Mouse (Mus musculus): ENCODE results near the gene Ndufa13. TPM values are rescaled to one million over a fixed set of nuclear protein-coding genes. Genes with fewer than 3 reads are reported as not detected.
A peak's percentile ranks its signal among the peaks of the same experiment; 100 is the strongest.

Gene Ndufa13
- polyA plus RNA-seq, 2 experiments, result 97.4 to 190 TPM

GRCm38 (mm10) chr8:69874155-69874554 lies 28.2 kb downstream of the Ndufa13 start:
- Histone ChIP-seq H3K36me3 (ENCODE audit: control insufficient read depth, insufficient read depth, low read length) (no peaks in the 10 kb centered on the region), H3K27ac (replicated peaks; ENCODE audit: low read depth, low read length) (no peak overlapping the region), H3K4me2 (replicated peaks; ENCODE audit: low read depth, low read length, severe bottlenecking) (no peak overlapping the region), H3K27me3 (ENCODE audit: control insufficient read depth, insufficient read depth, low read length) (no peaks in the 10 kb centered on the region), H3K9me3 (ENCODE audit: control insufficient read depth, low read length) (no peaks in the 10 kb centered on the region), H3K9ac (ENCODE audit: low read depth, low read length, severe bottlenecking) (no peak overlapping the region), H3K4me3 (replicated peaks; ENCODE audit: low read length) (no peak overlapping the region), H3K4me1 (ENCODE audit: control insufficient read depth, insufficient read depth, low read length) (no peaks in the 10 kb centered on the region)
- DNase-seq (ENCODE audit: low spot score) (peak; percentile 59), ATAC-seq (ENCODE audit: low FRiP score, low read depth) (no peak)
- no peak for TF ChIP-seq POLR2A (IDR thresholded peaks at IDR 0.05; ENCODE audit: borderline replicate concordance, extremely low read depth, insufficient read depth, insufficient read length)
- WGBS, result 9% methylated on average over 9 of the region's 9 CpGs

GRCm38 (mm10) chr8:69870907-69871306 lies 31.5 kb downstream of the Ndufa13 start:
- Histone ChIP-seq H3K9ac (ENCODE audit: low read depth, low read length, severe bottlenecking) (no peak overlapping the region), H3K27me3 (ENCODE audit: control insufficient read depth, insufficient read depth, low read length) (no peaks in the 10 kb centered on the region), H3K4me2 (replicated peaks; ENCODE audit: low read depth, low read length, severe bottlenecking) (no peak overlapping the region), H3K4me1 (ENCODE audit: control insufficient read depth, insufficient read depth, low read length) (no peaks in the 10 kb centered on the region), H3K36me3 (ENCODE audit: control insufficient read depth, insufficient read depth, low read length) (no peaks in the 10 kb centered on the region), H3K4me3 (replicated peaks; ENCODE audit: low read length) (no peak overlapping the region), H3K9me3 (ENCODE audit: control insufficient read depth, low read length) (no peaks in the 10 kb centered on the region), H3K27ac (replicated peaks; ENCODE audit: low read depth, low read length) (no peak overlapping the region)
- no peak for TF ChIP-seq POLR2A (IDR thresholded peaks at IDR 0.05; ENCODE audit: borderline replicate concordance, extremely low read depth, insufficient read depth, insufficient read length)
- DNase-seq (ENCODE audit: low spot score) (no peak), ATAC-seq (ENCODE audit: low FRiP score, low read depth) (no peak)
- WGBS, result 82% methylated on average over 6 of the region's 6 CpGs

GRCm38 (mm10) chr8:69870003-69870765 lies 32.2 kb downstream of the Ndufa13 start:
- H3K36me3 ChIP-seq (ENCODE audit: control insufficient read depth, insufficient read depth, low read length), result no peaks in the 10 kb centered on the region
- no peaks in the 10 kb centered on the region for H3K27me3 ChIP-seq (ENCODE audit: control insufficient read depth, insufficient read depth, low read length)
- no peak overlapping the region for H3K4me2 ChIP-seq (replicated peaks; ENCODE audit: low read depth, low read length, severe bottlenecking)
- DNase-seq (ENCODE audit: low spot score), result no peak
- H3K4me1 ChIP-seq (ENCODE audit: control insufficient read depth, insufficient read depth, low read length), result no peaks in the 10 kb centered on the region
- WGBS, result 81% methylated on average over 11 of the region's 11 CpGs
- H3K9ac ChIP-seq (ENCODE audit: low read depth, low read length, severe bottlenecking), result no peak overlapping the region
- ATAC-seq (ENCODE audit: low FRiP score, low read depth), result no peak
- no peak overlapping the region for H3K4me3 ChIP-seq (replicated peaks; ENCODE audit: low read length)
- H3K9me3 ChIP-seq (ENCODE audit: control insufficient read depth, low read length), result no peaks in the 10 kb centered on the region
- no peak overlapping the region for H3K27ac ChIP-seq (replicated peaks; ENCODE audit: low read depth, low read length)
- TF ChIP-seq POLR2A (IDR thresholded peaks at IDR 0.05; ENCODE audit: borderline replicate concordance, extremely low read depth, insufficient read depth, insufficient read length), result no peak

- ATAC-seq (ENCODE audit: low FRiP score, low read depth), result no peak
- no peak overlapping the region for H3K27ac ChIP-seq (replicated peaks; ENCODE audit: low read depth, low read length)
- no peaks in the 10 kb centered on the region for H3K9me3 ChIP-seq (ENCODE audit: control insufficient read depth, low read length)
- H3K27me3 ChIP-seq (ENCODE audit: control insufficient read depth, insufficient read depth, low read length), result no peaks in the 10 kb centered on the region
- no peak for TF ChIP-seq POLR2A (IDR thresholded peaks at IDR 0.05; ENCODE audit: borderline replicate concordance, extremely low read depth, insufficient read depth, insufficient read length)
- H3K36me3 ChIP-seq (ENCODE audit: control insufficient read depth, insufficient read depth, low read length), result no peaks in the 10 kb centered on the region
- H3K4me2 ChIP-seq (replicated peaks; ENCODE audit: low read depth, low read length, severe bottlenecking), result no peak overlapping the region
- H3K4me1 ChIP-seq (ENCODE audit: control insufficient read depth, insufficient read depth, low read length), result no peaks in the 10 kb centered on the region
- 71% methylated on average over 5 of the region's 5 CpGs for WGBS
- DNase-seq (ENCODE audit: low spot score), result no peak
- H3K4me3 ChIP-seq (replicated peaks; ENCODE audit: low read length), result no peak overlapping the region
- H3K9ac ChIP-seq (ENCODE audit: low read depth, low read length, severe bottlenecking), result 0 out of 2 replicates have a peak overlapping the region, but pooled peaks have one; percentile 12
Measured at GRCm38 (mm10) chr8:69867696-69868326, 34.5 kb downstream of the Ndufa13 start.

- H3K36me3 ChIP-seq (ENCODE audit: control insufficient read depth, insufficient read depth, low read length), result no peaks in the 10 kb centered on the region
- DNase-seq (ENCODE audit: low spot score), result no peak
- no peak for TF ChIP-seq POLR2A (IDR thresholded peaks at IDR 0.05; ENCODE audit: borderline replicate concordance, extremely low read depth, insufficient read depth, insufficient read length)
- H3K9me3 ChIP-seq (ENCODE audit: control insufficient read depth, low read length), result no peaks in the 10 kb centered on the region
- no peak overlapping the region for H3K27ac ChIP-seq (replicated peaks; ENCODE audit: low read depth, low read length)
- H3K4me1 ChIP-seq (ENCODE audit: control insufficient read depth, insufficient read depth, low read length), result no peaks in the 10 kb centered on the region
- ATAC-seq (ENCODE audit: low FRiP score, low read depth), result no peak
- WGBS, result 64% methylated on average over 5 of the region's 5 CpGs
- H3K4me3 ChIP-seq (replicated peaks; ENCODE audit: low read length), result no peak overlapping the region
- H3K9ac ChIP-seq (ENCODE audit: low read depth, low read length, severe bottlenecking), result no peak overlapping the region
- H3K4me2 ChIP-seq (replicated peaks; ENCODE audit: low read depth, low read length, severe bottlenecking), result no peak overlapping the region
- no peaks in the 10 kb centered on the region for H3K27me3 ChIP-seq (ENCODE audit: control insufficient read depth, insufficient read depth, low read length)
Measured at GRCm38 (mm10) chr8:69864180-69864579, 38.2 kb downstream of the Ndufa13 start.
